Mouse (Mus musculus) heart, adult 2 months (tissue): ENCODE measurements around the gene Iqsec1. TPM values are rescaled to one million over a fixed set of nuclear protein-coding genes. Genes with fewer than 3 reads are reported as not detected.
A peak's percentile ranks its signal among the peaks of the same experiment; 100 is the strongest.

Source experiments
- DNase-seq, 2 experiments: peaks; one replicate each; pipeline ENCODE4 v3.0.0; 2021
- H3K27ac ChIP-seq: fragments of 200-600 bp; 2 replicates; pipeline ENCODE4 v1.8.1; 2022
- H3K27me3 ChIP-seq: fragments of 200-500 bp; 2 replicates; pipeline ENCODE4 v1.6.1; 2012; ENCODE audit warnings: mild to moderate bottlenecking, low read length, inconsistent platforms, mixed read lengths; ENCODE audit not compliant: control insufficient read depth, insufficient read depth
- H3K36me3 ChIP-seq: fragments of 200-500 bp; 2 replicates; pipeline ENCODE4 v1.6.1; 2012; ENCODE audit warnings: low read length, inconsistent platforms; ENCODE audit not compliant: control insufficient read depth, insufficient read depth
- H3K4me1 ChIP-seq: fragments of 200-500 bp; 2 replicates; pipeline ENCODE4 v1.6.1; 2011; ENCODE audit warnings: low read length; ENCODE audit not compliant: control insufficient read depth, insufficient read depth
- H3K4me3 ChIP-seq: fragments of 200-600 bp; 2 replicates; pipeline ENCODE4 v1.8.1; 2022
- H3K79me2 ChIP-seq: fragments of 200-500 bp; replicated peaks from 2 replicates; pipeline ENCODE4 v1.6.1; 2012; ENCODE audit warnings: mild to moderate bottlenecking, inconsistent platforms, low read length, moderate library complexity, mixed read lengths; ENCODE audit not compliant: control insufficient read depth, insufficient read depth
- H3K9ac ChIP-seq: fragments of 200-500 bp; 2 replicates; pipeline ENCODE4 v1.6.1; 2012; ENCODE audit warnings: low read depth, mild to moderate bottlenecking, control low read depth, inconsistent platforms, low read length, mixed read lengths
- CTCF ChIP-seq: fragments of 200-600 bp; IDR thresholded peaks from 2 replicates; pipeline ENCODE4 v1.8.1; 2022; ENCODE audit warnings: antibody characterized with exemption, mild to moderate bottlenecking, moderate library complexity
- EP300 ChIP-seq: fragments of 200-500 bp; IDR thresholded peaks from 2 replicates; pipeline ENCODE4 v1.6.1; 2011; ENCODE audit warnings: low read depth, low read length, control low read depth; ENCODE audit not compliant: insufficient read depth
- POLR2A ChIP-seq: fragments of 200-500 bp; IDR thresholded peaks from 2 replicates; pipeline ENCODE4 v1.6.1; 2011; ENCODE audit warnings: mild to moderate bottlenecking, low read depth, low read length, control low read depth; ENCODE audit not compliant: insufficient read depth
- WGBS: fragments of 180-500 bp; shearing (Covaris S2); methylation state at CpG from one replicate; pipeline ENCODE4 v1.1.7; 2018; 5-methylcytosine and 5-hydroxymethylcytosine counted together
- intact Hi-C: fragments of 180-260 bp; cut with DNase I; formaldehyde crosslinking; loops from one replicate; pipeline ENCODE4 v1.15.1; 2025
- polyA plus RNA-seq: library from polyadenylated mRNA; depleted of rRNA; stranded (reverse); fragments of >200 nt; gene quantifications from 2 replicates; pipeline ENCODE4 v1.2.3, GENCODE M21; 2012
- total RNA-seq, 2 experiments: library from RNA; stranded (reverse); gene quantifications; 2 replicates each; pipeline ENCODE4 v1.2.3; 2021

The Iqsec1 gene
- total and polyA plus RNA-seq, 3 experiments, result 100 to 147 (median 146) TPM

- Histone ChIP-seq H3K79me2 (no peaks in the 10 kb centered on the region), H3K27me3 (no peaks in the 10 kb centered on the region), H3K4me3 (no peak overlapping the region), H3K36me3 (no peaks in the 10 kb centered on the region), H3K9ac (no peak overlapping the region), H3K27ac (no peak overlapping the region), H3K4me1 (peaks cover 1% of the 10 kb centered on the region; the same call in 1 of the 2 replicates)
- no peak for TF ChIP-seq EP300
- whole genome bisulfite sequencing, result 69% methylated on average over 2 of the region's 2 CpGs
- DNase-seq, result peak in 1 of 2 experiments; percentile 6
- intact Hi-C loops, result no loop called here
Observed at GRCm38 (mm10) chr6:90945560-90946230, 42.8 kb downstream of the Iqsec1 start.

DNA sequence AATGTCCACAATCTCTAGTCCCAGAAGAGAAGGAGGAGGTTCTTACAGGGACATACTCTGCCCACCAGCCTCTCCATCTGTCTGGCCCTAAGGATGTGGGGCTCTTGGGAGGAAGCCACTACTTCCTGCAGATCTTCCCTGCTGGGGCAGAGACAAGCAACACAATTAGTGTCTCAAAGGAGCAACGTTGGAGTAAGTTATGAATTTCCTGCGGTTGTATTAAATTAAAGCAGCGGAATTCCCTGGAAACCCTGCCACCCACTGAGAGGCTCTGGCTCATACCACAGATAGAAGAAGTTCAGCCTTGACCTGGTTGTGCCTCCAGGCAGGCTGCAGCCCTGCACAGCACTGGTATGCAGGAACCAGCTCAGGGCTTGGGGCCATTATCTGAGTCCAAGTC is 47.2 kb downstream of the Iqsec1 start:
- Histone ChIP-seq H3K36me3 (no peaks in the 10 kb centered on the region), H3K27me3 (no peaks in the 10 kb centered on the region), H3K4me3 (no peak overlapping the region), H3K9ac (no peak overlapping the region), H3K79me2 (no peaks in the 10 kb centered on the region), H3K27ac (no peak overlapping the region), H3K4me1 (peaks cover 1% of the 10 kb centered on the region; the same call in 1 of the 2 replicates)
- TF ChIP-seq CTCF, result no peak
- TF ChIP-seq POLR2A, result no peak
- TF ChIP-seq EP300, result no peak
- WGBS, result 23% methylated on average over 3 of the region's 3 CpGs
- intact Hi-C loops, result no loop called here
- DNase-seq, result no peak

DNA sequence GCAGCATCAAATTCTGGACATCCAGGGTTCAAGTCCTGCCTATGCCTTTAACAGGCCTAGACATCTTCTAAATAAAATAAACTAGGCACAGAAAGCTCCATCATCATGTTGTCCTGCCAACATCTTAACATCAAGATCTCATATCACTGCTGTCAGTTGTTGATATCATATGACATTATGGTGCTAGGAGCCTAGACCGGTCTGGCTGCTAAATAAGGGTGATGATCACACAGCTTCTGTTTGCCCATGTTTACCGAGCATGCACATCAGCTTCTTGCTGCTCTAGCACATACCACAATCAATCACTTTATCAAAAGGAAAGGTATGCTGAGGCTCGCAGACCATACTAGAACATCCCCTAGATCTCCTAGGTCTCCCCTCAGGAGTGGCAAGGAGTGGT is 54.8 kb downstream of the Iqsec1 start:
- no peaks in the 10 kb centered on the region for H3K27me3 ChIP-seq
- 93% methylated on average over 3 of the region's 3 CpGs for WGBS
- H3K4me1 ChIP-seq, result no peaks in the 10 kb centered on the region
- no peak for TF ChIP-seq CTCF
- no peak for TF ChIP-seq POLR2A
- no peak for TF ChIP-seq EP300
- no peak for DNase-seq
- H3K9ac ChIP-seq, result no peak overlapping the region
- no peak overlapping the region for H3K27ac ChIP-seq
- H3K36me3 ChIP-seq, result no peaks in the 10 kb centered on the region
- H3K79me2 ChIP-seq, result no peaks in the 10 kb centered on the region
- intact Hi-C loops, result no loop called here
- H3K4me3 ChIP-seq, result no peak overlapping the region

GRCm38 (mm10) chr6:90928806-90929205 is 59.7 kb downstream of the Iqsec1 start:
- H3K27ac ChIP-seq, result no peak overlapping the region

DNA sequence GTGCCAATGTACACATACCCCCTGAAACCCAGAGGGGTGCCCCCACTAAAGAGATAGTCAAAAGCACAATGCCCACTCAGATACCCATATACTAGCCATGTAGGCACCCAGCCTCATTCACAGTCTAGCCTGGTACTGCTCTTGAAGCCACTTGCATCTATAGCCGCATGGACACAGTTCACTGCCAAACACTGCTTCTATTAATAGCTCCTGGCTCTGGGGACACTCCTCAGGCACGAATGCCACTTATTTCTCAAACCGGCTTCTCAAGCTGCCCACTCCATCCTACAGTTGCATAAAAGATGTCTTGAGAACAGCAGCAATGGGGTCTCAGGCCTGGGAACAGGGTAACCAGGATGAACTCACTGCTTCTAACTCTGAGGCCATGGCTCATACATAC is 63.0 kb downstream of the Iqsec1 start:
- no peak overlapping the region for H3K27ac ChIP-seq
- intact Hi-C loops, result no loop called here
- 31% methylated on average over 3 of the region's 3 CpGs for WGBS
- DNase-seq, result peak in 1 of 2 experiments; percentile 30
- no peak overlapping the region for H3K9ac ChIP-seq
- no peaks in the 10 kb centered on the region for H3K27me3 ChIP-seq
- no peaks in the 10 kb centered on the region for H3K79me2 ChIP-seq
- H3K4me1 ChIP-seq, result no peaks in the 10 kb centered on the region; the same call in 1 of the 2 replicates
- H3K36me3 ChIP-seq, result no peaks in the 10 kb centered on the region
- TF ChIP-seq POLR2A, result no peak
- TF ChIP-seq EP300, result no peak
- no peak for TF ChIP-seq CTCF
- H3K4me3 ChIP-seq, result no peak overlapping the region

More at GRCm38 (mm10) chr6:90928806-90929205, 59.7 kb downstream of the Iqsec1 start:
- Histone ChIP-seq H3K4me3 (no peak overlapping the region), H3K9ac (no peak overlapping the region), H3K79me2 (no peaks in the 10 kb centered on the region), H3K27me3 (no peaks in the 10 kb centered on the region), H3K4me1 (no peaks in the 10 kb centered on the region), H3K36me3 (no peaks in the 10 kb centered on the region)
- DNase-seq, result no peak
- no peak for TF ChIP-seq EP300
- no peak for TF ChIP-seq CTCF
- TF ChIP-seq POLR2A, result no peak
- WGBS, result 79% methylated on average over 2 of the region's 2 CpGs
- intact Hi-C loops, result no loop called here

- Histone ChIP-seq H3K27ac (no peak overlapping the region), H3K4me1 (no peaks in the 10 kb centered on the region; the same call in 1 of the 2 replicates)
Observed at GRCm38 (mm10) chr6:90924796-90925195, 63.7 kb downstream of the Iqsec1 start.

More at GRCm38 (mm10) chr6:90924796-90925195, 63.7 kb downstream of the Iqsec1 start:
- intact Hi-C loops, result no loop called here
- no peaks in the 10 kb centered on the region for H3K27me3 ChIP-seq
- no peaks in the 10 kb centered on the region for H3K79me2 ChIP-seq
- WGBS, result 91% methylated on average over 3 of the region's 3 CpGs
- TF ChIP-seq CTCF, result no peak
- H3K9ac ChIP-seq, result no peak overlapping the region
- no peak overlapping the region for H3K4me3 ChIP-seq
- no peak for DNase-seq
- H3K36me3 ChIP-seq, result no peaks in the 10 kb centered on the region
